Comparison of ENCODE assay signal across 26 mouse cellular contexts in the genomic region with DNA sequence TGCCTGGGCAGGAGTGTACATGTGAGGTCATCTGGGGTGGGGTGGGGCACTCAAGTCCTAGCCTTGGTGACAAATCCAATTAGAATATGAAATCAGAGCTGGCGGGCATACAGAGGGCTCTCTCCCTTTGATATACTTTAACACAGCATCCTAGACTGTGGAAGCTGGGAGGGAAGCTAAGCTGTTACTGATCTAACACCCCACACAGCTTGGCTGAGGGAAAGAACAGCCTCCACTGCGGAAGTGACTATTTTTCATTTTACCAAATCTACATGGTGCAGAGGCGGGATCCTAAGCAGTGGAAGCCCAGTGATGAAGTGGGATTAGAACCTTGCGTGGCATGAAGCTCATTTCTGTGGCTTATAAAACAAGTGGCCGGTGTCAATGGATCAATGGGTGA. TPM values are rescaled to one million over a fixed set of nuclear protein-coding genes. Genes with fewer than 3 reads are reported as not detected.
DNase-seq lines count a peak whose midpoint lies in the region; ATAC-seq and TF ChIP-seq lines count a peak whose summit lies in the region.
"Had no signal": no experiment of that assay in that cellular context is flagged by ENCODE, and none has a peak within 500 bp of the region (broad histone marks: within the 10 kb centered on the region; RNA-seq: fewer than 3 reads in every experiment).

No protein-coding gene starts in this region.

- no peak overlapping the region for H3K4me2 ChIP-seq in liver, embryonic 13.5 days
- H3K4me2 ChIP-seq in liver, embryonic 11.5 days = no peak overlapping the region
- H3K4me2 ChIP-seq in liver, embryonic 15.5 days = no peak overlapping the region
- H3K4me2 ChIP-seq: heart, embryonic 15.5 days; hindbrain, embryonic 13.5 days; kidney, embryonic 15.5 days; limb, embryonic 15.5 days; lung, embryonic 15.5 days; midbrain, embryonic 13.5 days had no signal

- H3K4me1 ChIP-seq in liver, embryonic 13.5 days (replicated peaks) = peaks cover 84% of the 10 kb centered on the region
- H3K4me1 ChIP-seq in liver, embryonic 11.5 days (replicated peaks; ENCODE audit: control insufficient read depth, insufficient read depth, low read length) = peaks cover 16% of the 10 kb centered on the region
- peaks cover 87% of the 10 kb centered on the region for H3K4me1 ChIP-seq in liver, embryonic 15.5 days (replicated peaks)

- ATAC-seq in liver, embryonic 13.5 days (ENCODE audit: low read depth) = no peak
- no peak for ATAC-seq in liver, embryonic 11.5 days (replicated peaks; ENCODE audit: low FRiP score)
- no peak for ATAC-seq in liver, embryonic 15.5 days (ENCODE audit: insufficient read depth)
- ATAC-seq: CD4-positive, CD25-positive, alpha-beta regulatory T cell, adult 4 months; forebrain, postnatal 0 days; midbrain, embryonic 13.5 days had no signal

- no peak for TF ChIP-seq CTCF in layer of hippocampus, adult 2 months (conservative IDR thresholded peaks at IDR 0.05)

- H3K27me3 ChIP-seq in liver, embryonic 13.5 days = no peaks in the 10 kb centered on the region
- H3K27me3 ChIP-seq in liver, embryonic 11.5 days (replicated peaks; ENCODE audit: control insufficient read depth, insufficient read depth, low read length) = no peaks in the 10 kb centered on the region
- 0 out of 2 replicates have a peak, but pooled peaks cover under 1% of the 10 kb centered on the region for H3K27me3 ChIP-seq in liver, embryonic 15.5 days
- H3K27me3 ChIP-seq: hindbrain, embryonic 13.5 days; kidney, embryonic 15.5 days; limb, embryonic 15.5 days; lung, embryonic 15.5 days; megakaryocyte, embryonic 14.5 days; midbrain, embryonic 13.5 days had no signal

- peaks cover 35% of the 10 kb centered on the region for H3K36me3 ChIP-seq in liver, embryonic 13.5 days
- peaks cover 2% of the 10 kb centered on the region; the same call in 1 of the 2 replicates for H3K36me3 ChIP-seq in liver, embryonic 11.5 days (ENCODE audit: control insufficient read depth, insufficient read depth, low read length)
- H3K36me3 ChIP-seq in liver, embryonic 15.5 days (replicated peaks) = peaks cover 41% of the 10 kb centered on the region
- H3K36me3 ChIP-seq: heart, embryonic 15.5 days; limb, embryonic 15.5 days; lung, embryonic 15.5 days had no signal

- H3K9ac ChIP-seq in liver, embryonic 13.5 days = peak overlapping the region; percentile 11; the same call in 1 of the 2 replicates
- no peak overlapping the region for H3K9ac ChIP-seq in liver, embryonic 11.5 days (ENCODE audit: low read depth, low read length)
- H3K9ac ChIP-seq in liver, embryonic 15.5 days = no peak overlapping the region
- H3K9ac ChIP-seq: forebrain, postnatal 0 days; heart, embryonic 15.5 days; hindbrain, embryonic 13.5 days; kidney, embryonic 15.5 days; limb, embryonic 15.5 days; lung, embryonic 15.5 days; midbrain, embryonic 13.5 days had no signal

- 87% methylated on average over 5 of the region's 5 CpGs for WGBS in liver, embryonic 13.5 days (ENCODE audit: insufficient replicate concordance)
- 93% methylated on average over 5 of the region's 5 CpGs for WGBS in liver, embryonic 11.5 days
- WGBS in liver, embryonic 15.5 days (ENCODE audit: insufficient replicate concordance) = 91% methylated on average over 5 of the region's 5 CpGs

- H3K9me3 ChIP-seq in liver, embryonic 13.5 days (replicated peaks) = no peaks in the 10 kb centered on the region
- H3K9me3 ChIP-seq in liver, embryonic 11.5 days (ENCODE audit: control insufficient read depth, low read length) = no peaks in the 10 kb centered on the region
- no peaks in the 10 kb centered on the region for H3K9me3 ChIP-seq in liver, embryonic 15.5 days (replicated peaks)
- H3K9me3 ChIP-seq: forebrain, embryonic 10.5 days; heart, embryonic 15.5 days; hindbrain, embryonic 13.5 days; kidney, embryonic 15.5 days; limb, embryonic 15.5 days; lung, embryonic 15.5 days; megakaryocyte, embryonic 14.5 days; midbrain, embryonic 13.5 days had no signal

- peak; percentile 41 for DNase-seq in layer of hippocampus, adult 11-12 months (ENCODE audit: low spot score)
- DNase-seq in layer of hippocampus, adult 9-10 months (ENCODE audit: low spot score) = no peak
- DNase-seq in liver, embryonic 13.5 days = no peak
- DNase-seq in liver, embryonic 11.5 days (ENCODE audit: low spot score) = no peak
- peak; percentile 23 to 71 for DNase-seq in layer of hippocampus, adult 2 months (ENCODE audit: low spot score in 2 of 2)
- no peak for DNase-seq in testis, postnatal 14 days (ENCODE audit: low spot score)
- DNase-seq in urinary bladder, postnatal 10 days (ENCODE audit: low spot score) = no peak
- DNase-seq: cerebellum, adult 18-20 months; cerebellum, postnatal 14 days; forebrain, postnatal 0 days; heart, postnatal 36 days; kidney, adult 11 months; kidney, postnatal 4 days; lung, postnatal 36 days; spleen, adult 18-20 months; thymus, postnatal 25 days had no signal

- no peak overlapping the region for H3K4me3 ChIP-seq in liver, embryonic 13.5 days (replicated peaks)
- no peak overlapping the region for H3K4me3 ChIP-seq in liver, embryonic 11.5 days (ENCODE audit: low read depth, low read length)
- H3K4me3 ChIP-seq in layer of hippocampus, adult 2 months = no peak overlapping the region
- no peak overlapping the region for H3K4me3 ChIP-seq in liver, embryonic 15.5 days (replicated peaks)
- H3K4me3 ChIP-seq: forebrain, embryonic 10.5 days; heart, embryonic 15.5 days; hindbrain, embryonic 13.5 days; kidney, embryonic 15.5 days; limb, embryonic 15.5 days; lung, embryonic 15.5 days; megakaryocyte, embryonic 14.5 days; midbrain, embryonic 13.5 days had no signal

- H3K27ac ChIP-seq in liver, embryonic 13.5 days = peak overlapping the region; percentile 73
- H3K27ac ChIP-seq in liver, embryonic 11.5 days (ENCODE audit: low read depth, low read length) = no peak overlapping the region
- peak overlapping the region; percentile 72; the same call in 1 of the 2 replicates for H3K27ac ChIP-seq in layer of hippocampus, adult 2 months
- H3K27ac ChIP-seq in liver, embryonic 15.5 days (replicated peaks) = peak overlapping the region; percentile 43; the same call in 1 of the 2 replicates
- H3K27ac ChIP-seq: forebrain, embryonic 10.5 days; heart, embryonic 15.5 days; hindbrain, embryonic 13.5 days; kidney, embryonic 15.5 days; limb, embryonic 15.5 days; lung, embryonic 15.5 days; midbrain, embryonic 13.5 days had no signal

RNA-seq across cellular contexts. Expression of a gene that starts 4.7 kb away (rescaled TPM):
- 25.6 and 28.7 TPM in 2 replicates for polyA plus RNA-seq in liver, embryonic 13.5 days (2015; fragmentation: Nextera tagmentation; extraction: Ambion mirVana)
- polyA plus RNA-seq in liver, embryonic 11.5 days (2014; fragmentation: Nextera tagmentation; extraction: Ambion mirVana) = 30.8 and 36.0 TPM in 2 replicates
- 100 to 1,000 TPM; 121 to 123 TPM for total RNA-seq in layer of hippocampus, adult 2 months (2021)
- polyA plus RNA-seq in liver, embryonic 15.5 days (2015; fragmentation: Nextera tagmentation; extraction: Ambion mirVana) = 24.1 and 26.4 TPM in 2 replicates

Comparison
In these comparisons a context has a peak if more than half of its experiments do, and no peak if none do; other contexts are left out.
1. DNase-seq: peak in layer of hippocampus, adult 11-12 months (single experiment) and layer of hippocampus, adult 2 months (2 of 2); none in layer of hippocampus, adult 9-10 months (single experiment), liver, embryonic 13.5 days (single experiment), liver, embryonic 11.5 days (single experiment), testis, postnatal 14 days (single experiment) and urinary bladder, postnatal 10 days (single experiment).